Mouse (Mus musculus) adrenal gland, postnatal 10 days (tissue): ENCODE results near the gene Osbpl10. TPM values are rescaled to one million over a fixed set of nuclear protein-coding genes. Genes with fewer than 3 reads are reported as not detected.

Experiments used
- DNase-seq: peaks from one replicate; pipeline ENCODE4 v3.0.0; 2021; ENCODE audit warnings: mixed read lengths
- total RNA-seq, 2 experiments: library from RNA; stranded (reverse); gene quantifications; 2 replicates each; pipeline ENCODE4 v1.2.3; 2021

Osbpl10 gene
- total RNA-seq, 2 experiments from 2014 or later = 8.1 to 8.5 TPM

- DNase-seq = no peak
Observed at GRCm38 (mm10) chr9:115096481-115096880, 118.1 kb downstream of the Osbpl10 start.

DNA sequence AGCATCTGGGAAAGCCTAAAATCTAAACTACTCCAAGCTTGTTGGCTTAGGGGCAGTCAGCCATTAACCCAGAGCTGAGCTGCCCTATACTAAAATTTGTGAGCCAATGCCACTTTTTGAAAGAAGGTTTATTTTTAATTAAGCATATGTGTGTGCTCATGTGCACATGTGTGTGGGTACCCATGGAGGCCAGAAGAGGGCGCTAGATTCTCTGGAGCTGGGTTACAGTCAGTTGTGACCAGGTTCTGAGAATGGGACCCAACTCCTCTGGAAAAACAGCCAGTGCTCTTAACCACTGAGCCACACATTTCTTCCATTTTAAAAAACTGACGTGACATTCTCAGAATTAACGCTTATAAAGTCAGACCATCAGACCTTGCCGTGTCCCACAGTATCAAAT is 119.0 kb downstream of the Osbpl10 start:
- no peak for DNase-seq

DNA sequence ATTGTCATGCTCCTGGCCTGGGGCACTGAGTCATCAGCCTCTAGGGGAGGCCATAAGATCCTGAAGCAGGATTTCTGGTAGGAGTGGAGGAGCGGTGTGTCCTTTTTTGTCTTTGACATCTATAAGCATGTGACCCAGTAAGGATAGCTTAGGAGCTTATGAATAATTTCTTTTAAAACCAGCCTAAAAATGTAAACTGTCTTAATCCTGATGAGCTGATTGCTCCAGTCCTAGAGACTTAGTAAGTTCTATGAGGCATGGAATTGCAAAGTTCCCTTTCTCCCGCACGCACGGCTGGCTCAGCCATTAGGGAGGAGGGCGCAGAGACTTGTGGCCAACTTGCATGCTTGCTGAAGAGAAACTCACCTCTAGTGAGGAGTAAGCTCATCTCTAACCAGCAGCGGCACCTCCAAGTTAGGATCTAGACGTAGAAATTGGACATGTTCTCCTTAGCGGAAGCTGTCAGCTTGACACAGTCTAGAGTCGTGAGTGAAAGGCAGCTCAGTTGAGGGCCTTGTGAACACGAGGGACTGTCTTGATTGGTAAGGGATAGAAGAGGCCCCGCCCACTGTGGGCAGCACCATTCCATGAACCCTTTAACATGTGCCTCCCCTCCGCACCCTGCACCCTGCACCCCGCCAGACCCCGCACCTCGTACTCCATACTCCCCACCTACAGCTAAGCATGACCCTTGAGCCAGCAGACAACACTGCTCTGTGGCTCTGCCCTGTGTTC is 122.0 kb downstream of the Osbpl10 start:
- DNase-seq = no peak

GRCm38 (mm10) chr9:115107430-115107829 is 129.1 kb downstream of the Osbpl10 start:
- peak; percentile 36 for DNase-seq

- DNase-seq = no peak
Observed at GRCm38 (mm10) chr9:115110655-115111054, 132.3 kb downstream of the Osbpl10 start.

DNA sequence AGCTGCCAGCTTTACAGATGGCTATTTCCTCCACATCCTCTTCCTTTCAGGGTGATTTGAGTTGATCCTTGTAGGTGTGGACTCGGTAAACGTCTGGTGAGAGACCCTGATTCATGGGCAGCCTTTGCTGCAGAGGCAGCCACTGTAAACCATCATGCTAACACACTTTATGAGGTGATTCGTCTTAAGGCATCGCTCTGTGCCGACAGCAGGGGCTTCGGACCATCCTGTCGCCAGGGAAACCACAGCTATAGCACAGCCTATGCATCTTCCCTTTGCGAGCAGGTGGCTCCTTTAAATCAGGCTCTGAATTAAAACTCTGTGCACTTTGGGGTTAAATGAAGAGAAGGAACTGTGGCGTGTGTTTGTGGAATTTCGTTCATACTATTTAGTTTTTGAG is 138.9 kb downstream of the Osbpl10 start:
- DNase-seq = no peak

DNA sequence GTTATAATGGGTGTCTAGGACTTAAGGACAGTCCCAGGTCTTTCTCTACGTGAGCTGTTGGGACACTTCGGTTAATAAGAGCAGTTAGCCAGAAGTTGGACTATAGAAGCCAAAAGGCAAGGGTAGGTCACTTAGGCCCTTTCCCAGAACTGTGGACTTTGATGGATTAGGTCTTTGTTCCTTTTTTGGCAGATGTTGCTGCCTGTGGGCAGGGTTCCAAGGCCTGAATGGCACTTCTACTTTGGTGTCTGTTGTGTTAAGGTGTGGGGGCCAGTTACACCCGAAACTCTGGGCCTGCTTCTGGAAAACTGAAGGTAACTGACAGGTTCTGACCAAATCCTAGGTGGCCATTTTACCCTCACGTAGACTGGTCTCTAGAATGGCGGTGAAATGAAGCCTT is 141.9 kb downstream of the Osbpl10 start:
- peak; percentile 73 for DNase-seq

DNA sequence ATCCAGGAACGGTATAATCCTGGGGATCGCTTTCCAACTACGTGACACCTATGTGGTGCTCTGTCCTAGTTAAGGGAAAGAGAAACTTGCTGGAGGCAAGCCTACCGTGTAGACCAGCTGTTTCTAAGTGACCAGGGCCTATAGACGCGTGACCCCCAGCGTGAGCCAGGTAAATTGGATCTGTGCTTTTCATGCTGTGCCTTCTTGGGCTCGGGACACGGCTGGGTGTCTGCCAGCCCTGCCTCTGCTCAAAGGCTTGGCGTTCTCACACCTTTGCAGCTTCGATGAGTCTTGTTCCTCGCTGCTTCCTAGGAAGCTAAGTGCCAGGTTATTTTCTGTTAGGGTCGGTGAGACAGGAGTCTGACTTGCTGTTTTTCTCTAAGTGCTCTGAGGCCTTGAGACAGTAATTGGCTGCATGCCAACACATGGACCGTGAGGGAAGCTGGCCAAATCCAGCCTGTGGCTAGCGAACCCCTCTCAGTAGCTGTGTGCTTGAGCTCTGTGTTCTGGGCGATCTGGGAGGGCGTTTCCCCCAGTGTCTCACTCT is 142.4 kb downstream of the Osbpl10 start:
- peak; percentile 79 for DNase-seq

GRCm38 (mm10) chr9:115127342-115127741 is 149.0 kb downstream of the Osbpl10 start:
- DNase-seq = no peak

GRCm38 (mm10) chr9:115133926-115134325 is 155.6 kb downstream of the Osbpl10 start:
- DNase-seq = no peak

DNA sequence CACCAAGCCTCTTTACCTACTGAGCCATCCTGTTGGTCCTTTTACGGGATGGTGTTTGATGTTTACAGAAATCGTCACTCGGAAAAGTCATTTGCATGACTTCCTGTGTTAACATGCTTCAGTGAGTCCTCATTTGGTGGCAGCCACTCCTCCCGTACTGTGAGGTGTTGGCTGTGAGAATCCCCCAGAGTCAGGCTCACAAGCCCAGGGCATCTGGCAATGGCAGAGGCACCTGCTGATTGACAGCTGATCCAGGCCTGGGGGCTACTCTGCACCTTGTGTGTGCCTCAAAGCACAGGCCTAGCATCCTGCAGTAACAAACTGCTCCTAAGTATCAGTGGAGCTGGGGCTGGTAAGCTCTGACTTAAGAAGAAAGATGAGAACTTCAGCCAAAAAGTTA is 156.4 kb downstream of the Osbpl10 start:
- no peak for DNase-seq

- DNase-seq = no peak
Observed at GRCm38 (mm10) chr9:115135352-115135751, 157.0 kb downstream of the Osbpl10 start.

GRCm38 (mm10) chr9:115137858-115138257 is 159.5 kb downstream of the Osbpl10 start:
- DNase-seq = no peak

DNA sequence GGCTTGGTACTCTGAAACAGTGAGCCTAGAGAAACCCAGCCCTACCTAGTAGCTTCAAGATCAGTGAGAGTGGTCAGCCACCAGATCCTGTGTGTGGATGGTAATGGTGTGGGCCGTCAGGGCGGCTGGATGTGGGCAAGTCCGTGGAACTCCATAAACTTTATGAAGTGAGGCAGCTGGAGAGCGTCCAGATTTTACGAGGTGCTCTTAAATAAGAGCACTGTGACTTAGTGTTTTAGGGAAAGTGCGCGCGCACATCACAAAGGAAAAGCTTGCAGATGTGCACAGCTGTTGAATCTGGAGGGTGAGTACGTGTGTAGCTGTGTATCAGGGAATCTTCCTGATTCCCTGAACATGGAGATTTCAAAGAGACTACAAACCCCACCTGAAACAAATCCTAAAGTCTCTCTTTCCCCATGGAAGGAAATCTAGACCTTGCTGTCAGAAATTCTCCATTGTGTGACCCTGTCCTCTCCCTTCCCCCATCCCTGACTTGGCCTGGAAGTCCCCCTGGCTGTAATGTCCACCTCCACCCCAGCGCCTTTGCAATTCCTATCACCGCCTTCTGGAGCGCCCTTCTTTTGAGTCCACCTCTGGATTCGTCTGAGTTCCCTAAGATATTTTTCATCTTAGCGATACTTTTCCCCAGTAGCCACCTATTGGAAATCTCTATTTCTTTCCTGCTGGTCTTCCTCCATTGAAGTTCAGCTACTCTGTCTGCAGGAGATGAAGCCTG is 161.4 kb downstream of the Osbpl10 start:
- DNase-seq = no peak

- DNase-seq = no peak
Observed at GRCm38 (mm10) chr9:115147141-115147540, 168.8 kb downstream of the Osbpl10 start.

- DNase-seq = no peak
Observed at GRCm38 (mm10) chr9:115147586-115148355, 169.4 kb downstream of the Osbpl10 start.

DNA sequence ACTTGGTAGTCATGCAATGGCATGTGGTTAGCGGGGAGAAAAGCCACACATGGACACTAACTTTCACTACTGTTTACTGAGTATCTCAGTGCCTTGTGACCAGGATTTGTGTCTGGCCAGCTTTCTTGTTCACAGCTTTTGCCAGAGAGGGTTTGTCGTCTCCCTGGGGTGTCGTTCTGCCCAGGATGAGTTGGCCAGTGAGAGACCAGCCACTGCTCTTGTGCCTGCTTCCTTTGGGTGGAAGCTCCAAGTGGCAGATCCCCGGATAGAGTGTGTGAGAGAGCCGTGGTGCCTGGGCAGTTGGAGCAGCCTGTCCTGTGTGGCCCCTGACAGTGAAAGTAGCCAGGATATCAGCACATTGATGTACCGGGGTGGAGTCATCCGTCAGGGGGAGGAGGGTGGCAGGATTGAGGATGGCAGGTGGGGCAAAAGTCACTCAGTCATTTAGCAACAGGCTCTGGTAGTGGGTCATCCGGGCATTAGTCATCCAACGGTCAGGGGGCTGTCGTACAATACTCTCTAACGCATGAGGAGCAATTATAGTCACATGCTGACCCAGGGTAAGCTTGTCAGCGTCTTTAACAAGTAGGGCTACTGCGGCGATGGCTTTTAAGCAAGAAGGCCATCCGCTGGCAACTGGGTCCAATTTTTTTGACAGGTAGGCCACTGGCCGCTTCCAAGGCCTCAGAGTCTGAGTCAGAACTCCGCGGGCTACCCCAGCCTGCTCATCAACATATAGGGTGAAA is 170.8 kb downstream of the Osbpl10 start:
- DNase-seq = no peak

DNA sequence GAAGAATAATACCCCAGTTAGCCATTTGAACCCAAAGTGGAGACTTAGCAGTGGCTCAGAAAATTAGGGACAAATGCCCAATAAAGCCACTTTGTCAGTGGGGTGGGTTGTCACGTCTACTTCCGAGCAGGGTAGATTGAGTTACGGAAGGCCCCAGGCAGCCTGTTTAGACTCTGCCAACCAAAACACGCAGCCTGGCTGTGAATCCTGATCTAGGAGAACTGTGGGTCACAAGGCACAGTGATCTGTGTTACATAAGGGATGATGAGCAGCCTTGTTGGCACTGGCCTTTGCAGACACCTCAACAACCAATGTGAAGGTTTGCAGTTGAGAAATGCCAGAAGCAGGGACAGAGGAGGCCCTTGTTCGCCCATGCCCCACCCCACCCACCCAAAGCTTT is 183.2 kb downstream of the Osbpl10 start:
- DNase-seq = no peak

DNA sequence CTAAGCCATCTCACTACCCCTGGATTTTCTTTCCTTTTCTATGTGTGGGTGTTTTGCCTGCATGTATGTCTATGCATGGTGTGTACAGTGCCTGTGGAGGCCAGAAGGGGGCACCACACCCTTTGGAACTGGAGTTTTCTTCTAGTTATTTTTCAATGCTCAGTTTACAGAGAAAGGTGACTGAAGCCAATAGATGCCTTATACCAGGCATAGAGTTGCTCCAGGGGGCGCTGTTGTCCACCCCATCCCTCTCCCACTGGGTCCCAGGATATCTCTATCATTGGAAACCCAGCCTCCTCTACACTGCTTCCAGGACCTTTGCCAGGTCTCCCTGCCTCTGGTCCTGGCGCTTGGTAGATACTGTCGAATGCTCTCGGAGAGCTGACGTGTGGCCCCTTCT is 184.7 kb downstream of the Osbpl10 start:
- peak; percentile 84 for DNase-seq

GRCm38 (mm10) chr9:115163693-115164092 is 185.3 kb downstream of the Osbpl10 start:
- DNase-seq = no peak

- no peak for DNase-seq
Observed at GRCm38 (mm10) chr9:115164351-115164750, 186.0 kb downstream of the Osbpl10 start.

- DNase-seq = no peak
Observed at GRCm38 (mm10) chr9:115165996-115166395, 187.6 kb downstream of the Osbpl10 start.
